Mouse (Mus musculus) G1E (cell line): ENCODE measurements around the gene Zfpl1. TPM values are rescaled to one million over a fixed set of nuclear protein-coding genes. Genes with fewer than 3 reads are reported as not detected.
"Not testable (repeated sequence)": the region's sequence is repeated elsewhere in the genome, so short reads cannot be mapped to it uniquely, and the experiment has no call there.

Source experiments
- ATAC-seq: 2 replicates; pipeline ENCODE4 v1.8.0; 2016; ENCODE audit warnings: mild to moderate bottlenecking; ENCODE audit not compliant: insufficient number of reproducible peaks, poor library complexity, low FRiP score, severe bottlenecking; ENCODE audit errors: extremely low read depth
- DNase-seq: peaks from one replicate; pipeline ENCODE4 v3.0.0; 2012; ENCODE audit warnings: low spot score
- H3K27me3 ChIP-seq: 2 replicates; pipeline ENCODE4 v1.6.1; 2012; ENCODE audit warnings: mild to moderate bottlenecking, low read length, inconsistent platforms; ENCODE audit not compliant: insufficient read depth
- H3K36me3 ChIP-seq: replicated peaks from 2 replicates; pipeline ENCODE3; 2012; ENCODE audit warnings: mild to moderate bottlenecking, inconsistent platforms
- H3K4me1 ChIP-seq: 2 replicates; pipeline ENCODE4 v1.6.1; 2012; ENCODE audit warnings: low read depth, low read length, inconsistent platforms, mixed read lengths; ENCODE audit not compliant: insufficient read depth
- H3K4me3 ChIP-seq: 2 replicates; pipeline ENCODE4 v1.5.1; 2012; ENCODE audit warnings: low read depth, mild to moderate bottlenecking, inconsistent platforms, low read length, moderate library complexity, mixed read lengths
- H3K9me3 ChIP-seq: replicated peaks from 2 replicates; pipeline ENCODE4 v1.6.1; 2012; ENCODE audit warnings: inconsistent platforms
- CTCF ChIP-seq: IDR thresholded peaks from 2 replicates; pipeline ENCODE4 v1.5.1; 2012; ENCODE audit warnings: low read depth, low read length, inconsistent platforms, mixed read lengths
- GATA1 ChIP-seq: IDR thresholded peaks from 2 replicates; pipeline ENCODE4 v1.6.1; 2012; ENCODE audit warnings: borderline replicate concordance, low read length, inconsistent platforms, mixed read lengths
- GATA2 ChIP-seq: IDR thresholded peaks from 2 replicates; pipeline ENCODE4 v1.6.1; 2012; ENCODE audit warnings: low read depth, low read length, inconsistent platforms, borderline replicate concordance
- POLR2AphosphoS5 ChIP-seq: IDR thresholded peaks from 2 replicates; pipeline ENCODE4 v1.6.1; 2012; ENCODE audit warnings: low read depth, low read length, inconsistent platforms; ENCODE audit not compliant: insufficient replicate concordance
- TAL1 ChIP-seq: conservative IDR thresholded peaks from 2 replicates; pipeline ENCODE4 v1.6.1; 2012; ENCODE audit warnings: low read depth, low read length, inconsistent platforms, mixed read lengths
- polyA plus RNA-seq: library from polyadenylated mRNA; stranded (reverse); fragments of >175 nt; gene quantifications from 2 replicates; pipeline ENCODE4 v1.2.3, GENCODE M21; 2012
- total RNA-seq, 2 experiments: library from RNA; stranded (forward) in 1 of 2; stranded (reverse) in 1 of 2; fragments of 200-1000 nt in 1 of 2; fragments of >200 nt in 1 of 2; fragmentation: Nextera tagmentation in 1 of 2; gene quantifications; 2 replicates each; pipeline ENCODE4 v1.2.3; 2014 to 2017

Gene Zfpl1
- total and polyA plus RNA-seq, 3 experiments = 21.6 to 59.9 (median 32.8) TPM

GRCm38 (mm10) chr19:6045366-6046293, 39.1 kb downstream of the Zfpl1 start:
- H3K4me1 ChIP-seq = peaks cover 53% of the 10 kb centered on the region
- TF ChIP-seq CTCF = no peak
- no peak for TF ChIP-seq TAL1
- no peak for TF ChIP-seq GATA1
- no peaks in the 10 kb centered on the region for H3K9me3 ChIP-seq
- no peaks in the 10 kb centered on the region for H3K27me3 ChIP-seq
- ATAC-seq (0 out of 2 replicates have a peak, but pooled peaks have one; percentile 35), DNase-seq (peak; percentile 44)
- H3K36me3 ChIP-seq = peaks cover 47% of the 10 kb centered on the region
- H3K4me3 ChIP-seq = peak overlapping the region; percentile 90

- not testable (repeated sequence) for H3K9me3 ChIP-seq, DNase-seq, H3K4me3 ChIP-seq, ATAC-seq, H3K27me3 ChIP-seq
- Histone ChIP-seq H3K4me1 (peaks cover 39% of the 10 kb centered on the region), H3K36me3 (peaks cover 32% of the 10 kb centered on the region)
Measured at GRCm38 (mm10) chr19:6044102-6044501, 40.7 kb downstream of the Zfpl1 start.

- DNase-seq (no peak), ATAC-seq (no peak)
- Histone ChIP-seq H3K27me3 (no peaks in the 10 kb centered on the region), H3K36me3 (peaks cover 15% of the 10 kb centered on the region), H3K9me3 (no peaks in the 10 kb centered on the region), H3K4me3 (no peak overlapping the region), H3K4me1 (peaks cover 26% of the 10 kb centered on the region)
- TF ChIP-seq GATA1 (no peak), CTCF (no peak), GATA2 (no peak), POLR2AphosphoS5 (no peak), TAL1 (no peak)
Measured at GRCm38 (mm10) chr19:6042293-6042692, 42.5 kb downstream of the Zfpl1 start.

GRCm38 (mm10) chr19:6040002-6040401, 44.8 kb downstream of the Zfpl1 start:
- TF ChIP-seq CTCF (no peak), GATA1 (no peak), TAL1 (no peak), GATA2 (no peak), POLR2AphosphoS5 (no peak)
- peaks cover 19% of the 10 kb centered on the region for H3K4me1 ChIP-seq
- ATAC-seq = no peak
- H3K27me3 ChIP-seq = 0 out of 2 replicates have a peak, but pooled peaks cover 2% of the 10 kb centered on the region
- H3K36me3 ChIP-seq = peaks cover 15% of the 10 kb centered on the region
- H3K4me3 ChIP-seq = no peak overlapping the region
- H3K9me3 ChIP-seq = no peaks in the 10 kb centered on the region
- no peak for DNase-seq

- DNase-seq (no peak), ATAC-seq (no peak)
- Histone ChIP-seq H3K27me3 (0 out of 2 replicates have a peak, but pooled peaks cover 2% of the 10 kb centered on the region), H3K9me3 (no peaks in the 10 kb centered on the region), H3K36me3 (peaks cover 13% of the 10 kb centered on the region), H3K4me3 (no peak overlapping the region), H3K4me1 (peaks cover 13% of the 10 kb centered on the region)
- TF ChIP-seq GATA1 (no peak), POLR2AphosphoS5 (no peak), TAL1 (no peak), GATA2 (no peak), CTCF (no peak)
Measured at GRCm38 (mm10) chr19:6038326-6038725, 46.4 kb downstream of the Zfpl1 start.

GRCm38 (mm10) chr19:6037695-6038094, 47.1 kb downstream of the Zfpl1 start:
- Histone ChIP-seq H3K27me3 (peaks cover 4% of the 10 kb centered on the region; the same call in 1 of the 2 replicates), H3K4me3 (no peak overlapping the region), H3K4me1 (peaks cover 14% of the 10 kb centered on the region), H3K36me3 (peaks cover 13% of the 10 kb centered on the region), H3K9me3 (no peaks in the 10 kb centered on the region)
- no peak for DNase-seq
- no peak for ATAC-seq
- TF ChIP-seq CTCF = no peak
